Mouse (Mus musculus): ENCODE measurements at regions not wholly inside any gene's neighbourhood (a gene's known extent, or its start where the extent isn't known, plus 50 kb on each side); places are given as distances from the start of the nearest gene placed in this dataset.

DNA sequence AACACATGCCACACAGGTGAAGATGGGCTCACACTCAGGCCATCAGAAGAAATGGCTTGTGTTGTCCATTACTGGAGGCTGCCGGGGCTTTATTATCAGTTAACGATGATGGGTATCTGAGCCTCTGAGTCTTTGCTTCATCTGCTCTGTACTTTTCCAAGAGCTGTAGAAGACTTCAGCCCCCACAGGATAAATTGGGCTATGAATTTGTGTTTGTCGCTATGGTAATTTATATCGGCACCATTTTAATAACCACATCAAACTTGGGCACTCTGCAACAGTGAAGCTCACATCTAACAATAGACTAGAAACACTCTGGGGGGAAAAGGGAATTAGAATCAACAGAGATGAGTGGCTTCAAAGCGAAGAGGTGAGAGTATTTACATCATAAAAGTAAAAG is 376.3 kb downstream of the Tmem132b start:
- TF ChIP-seq ETS1 (IDR thresholded peaks at IDR 0.05; ENCODE audit: low read depth, low read length) (no peak), POLR2AphosphoS2 (IDR thresholded peaks at IDR 0.05; ENCODE audit: low read length) (no peak), CHD2 (IDR thresholded peaks at IDR 0.05; ENCODE audit: low read length) (no peak), MAZ (IDR thresholded peaks at IDR 0.05; ENCODE audit: low read depth, low read length) (no peak)
